Mouse (Mus musculus) embryo, embryonic 9.5 days (tissue): ENCODE data around the gene Nlk.
"Not testable (repeated sequence)": the region's sequence is repeated elsewhere in the genome, so short reads cannot be mapped to it uniquely, and the experiment has no call there.

Experiments
- DNase-seq: peaks from one replicate; pipeline ENCODE4 v3.0.0-alpha.2; 2017; ENCODE audit errors: extremely low spot score

Nlk gene

DNA sequence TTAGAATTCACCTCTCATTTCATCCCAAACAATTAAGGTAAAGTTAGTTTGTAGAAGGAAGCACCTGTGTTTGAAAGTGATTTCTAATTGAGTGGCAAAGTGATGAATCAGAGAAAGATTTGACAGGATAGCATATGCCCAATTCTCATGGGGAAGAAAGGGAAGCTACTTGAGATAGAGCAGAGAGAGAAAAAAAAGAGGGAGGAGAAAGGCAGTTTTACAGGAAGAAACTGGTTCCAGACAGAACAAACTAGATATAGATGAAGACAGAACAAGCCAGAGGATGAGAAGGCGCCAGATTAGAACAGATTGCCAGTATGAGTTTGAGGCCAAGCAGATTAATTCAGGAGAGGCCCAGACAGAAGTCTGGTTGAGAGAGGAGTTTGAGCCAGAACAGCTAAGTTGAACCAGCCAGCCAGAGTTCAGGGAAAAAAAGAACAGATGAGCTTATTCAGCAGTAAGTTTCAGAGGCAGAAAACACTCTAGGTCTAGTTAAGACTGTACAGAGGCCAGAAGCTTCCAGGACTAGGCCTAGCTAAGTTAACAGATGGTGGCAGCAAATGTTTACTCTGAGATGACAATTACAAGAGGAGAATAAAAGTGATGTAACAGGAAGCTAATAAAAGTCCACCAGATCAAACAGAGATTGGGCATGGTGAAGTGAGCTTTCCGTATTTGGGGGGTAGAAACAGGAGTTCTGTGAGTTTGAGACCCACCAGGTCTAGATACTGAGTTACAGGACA is 149.3 kb downstream of the Nlk start:
- DNase-seq = no peak

- no peak for DNase-seq
Observed at GRCm38 (mm10) chr11:78545181-78545580, 152.0 kb downstream of the Nlk start.

DNA sequence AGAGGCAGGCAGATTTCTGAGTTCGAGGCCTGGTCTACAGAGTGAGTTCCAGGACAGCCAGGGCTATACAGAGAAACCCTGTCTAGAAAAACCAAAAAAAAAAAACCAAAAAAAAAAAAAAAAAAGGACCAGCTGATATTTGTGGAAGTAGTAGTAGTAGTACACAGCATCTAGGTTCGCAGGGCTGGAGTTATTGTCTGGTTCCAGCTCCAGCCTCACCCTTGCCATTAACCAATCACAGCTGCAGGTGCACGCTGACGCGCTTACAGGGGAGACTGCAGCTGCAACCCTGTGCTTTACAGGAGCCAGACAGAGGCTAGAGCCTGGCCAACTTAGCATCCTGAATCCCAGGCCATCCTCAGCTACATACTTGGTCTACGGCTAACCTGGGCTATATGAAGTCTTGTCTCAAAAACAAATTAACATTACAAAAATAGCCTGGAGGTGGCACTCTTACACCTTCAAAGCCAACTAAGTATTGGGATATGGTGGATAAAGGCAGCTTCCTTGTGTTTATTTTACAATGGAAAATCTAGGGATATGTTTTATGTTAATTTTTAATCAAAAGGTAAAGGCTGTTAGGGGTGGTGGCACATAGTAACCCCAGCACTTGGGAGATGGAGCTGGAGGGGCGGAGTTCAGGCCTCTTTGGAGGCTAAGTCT is 152.6 kb downstream of the Nlk start:
- no peak for DNase-seq

- DNase-seq = no peak
Observed at GRCm38 (mm10) chr11:78540358-78540757, 156.8 kb downstream of the Nlk start.

- no peak for DNase-seq
Observed at GRCm38 (mm10) chr11:78536690-78537084, 160.5 kb downstream of the Nlk start.

DNA sequence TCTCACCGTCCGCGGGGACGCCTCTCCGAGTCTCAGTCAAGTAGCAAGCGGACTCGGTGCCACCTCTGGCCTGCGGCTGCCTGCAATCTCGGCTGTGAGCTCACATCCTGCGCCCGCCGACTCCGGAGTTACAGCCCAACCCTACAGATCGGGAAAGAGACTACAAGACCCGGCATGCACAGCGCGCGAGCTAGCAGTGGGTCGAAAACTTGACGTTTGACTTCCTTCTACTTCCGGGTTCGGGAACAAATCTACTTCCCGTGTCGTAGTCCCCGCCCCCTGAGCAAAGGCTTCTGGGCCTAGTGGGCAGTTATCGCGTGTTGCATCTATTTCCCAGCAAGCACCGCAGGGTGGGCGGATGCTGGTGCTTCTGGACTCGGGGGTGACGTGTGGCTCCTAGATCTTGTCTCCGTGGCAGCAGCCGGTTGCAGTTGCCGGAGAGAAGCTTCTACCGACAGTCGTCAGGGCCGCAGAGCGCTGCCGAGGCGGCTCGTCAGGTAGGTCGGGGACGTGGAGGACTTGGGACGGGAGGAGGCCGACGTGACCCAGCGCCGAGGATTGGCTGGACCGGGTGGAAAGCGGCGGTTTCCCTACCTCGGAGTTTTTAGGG is 161.0 kb downstream of the Nlk start, which contains the start of the genes Tnfaip1 and Ift20:
TSS of gene Tnfaip1 (minus strand) at position 253 of the 610 bp plus-strand sequence.
TSS of gene Ift20 (plus strand) at position 282 of the 610 bp plus-strand sequence.
- DNase-seq = peak; percentile 96

- peak; percentile 48 for DNase-seq
Observed at GRCm38 (mm10) chr11:78535376-78536079, 161.6 kb downstream of the Nlk start.

GRCm38 (mm10) chr11:78534516-78534915 is 162.7 kb downstream of the Nlk start:
- DNase-seq = no peak

- DNase-seq = not testable (repeated sequence)
Observed at GRCm38 (mm10) chr11:78531515-78531914, 165.7 kb downstream of the Nlk start.

DNA sequence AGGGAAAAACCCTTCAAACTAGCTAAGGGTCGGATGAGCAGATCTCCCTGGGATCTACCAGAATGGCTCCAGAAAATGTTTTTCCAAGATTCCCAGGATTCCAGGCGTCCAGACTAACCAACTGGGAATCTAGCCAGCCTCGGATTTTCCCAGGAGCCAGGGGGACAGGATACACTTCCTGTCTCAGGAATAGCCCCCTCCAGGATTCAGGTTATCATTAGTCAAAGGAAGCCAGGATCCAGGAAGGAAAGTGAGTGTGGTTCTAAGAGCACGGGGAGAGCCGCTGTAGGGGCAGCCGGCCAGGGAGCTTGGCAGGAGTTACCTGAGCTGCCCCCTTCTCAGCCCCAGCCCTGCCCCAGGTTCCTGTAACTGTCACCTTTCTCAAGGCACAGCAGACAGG is 166.1 kb downstream of the Nlk start:
- no peak for DNase-seq

DNA sequence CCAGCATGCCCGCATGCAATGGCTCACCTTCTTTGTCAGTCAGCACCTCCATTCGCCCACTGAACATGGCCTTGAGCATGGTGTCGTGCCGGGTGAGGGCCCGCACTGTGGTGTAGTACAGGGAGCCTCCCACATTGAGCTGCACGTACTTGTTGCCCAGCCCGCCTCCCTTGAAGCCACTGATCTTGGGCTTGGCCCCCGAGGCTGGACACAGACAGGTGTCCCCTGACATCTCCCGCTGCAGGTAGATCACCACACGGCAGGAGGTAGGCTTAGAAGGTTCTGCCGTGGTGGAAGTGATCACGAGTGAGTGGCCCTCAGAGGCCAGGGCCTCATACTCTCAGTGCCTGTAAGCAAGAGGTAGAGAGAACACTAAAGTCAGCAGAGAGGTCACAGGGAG is 167.2 kb downstream of the Nlk start:
- no peak for DNase-seq

- DNase-seq = no peak
Observed at GRCm38 (mm10) chr11:78528714-78529113, 168.5 kb downstream of the Nlk start.

DNA sequence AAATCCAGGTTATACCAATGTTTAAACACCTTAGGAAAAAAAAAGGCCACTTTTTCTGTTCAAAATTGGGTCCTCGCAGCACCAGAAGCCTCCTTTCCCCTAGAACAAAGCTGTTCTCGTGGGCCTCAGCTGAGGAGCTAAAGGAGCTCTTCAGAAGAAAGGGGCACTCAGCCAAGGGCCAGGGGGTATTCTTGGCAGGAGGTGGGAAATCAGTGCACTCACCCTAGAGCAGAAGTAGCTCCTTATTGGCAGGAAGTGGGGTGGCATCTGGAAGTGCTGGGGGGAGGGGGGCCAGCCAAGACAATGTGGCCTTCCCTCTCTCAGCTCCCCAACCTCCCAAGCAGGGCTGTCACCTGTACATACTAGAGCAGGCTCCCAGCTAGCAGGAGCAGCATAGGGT is 172.3 kb downstream of the Nlk start:
- no peak for DNase-seq

DNA sequence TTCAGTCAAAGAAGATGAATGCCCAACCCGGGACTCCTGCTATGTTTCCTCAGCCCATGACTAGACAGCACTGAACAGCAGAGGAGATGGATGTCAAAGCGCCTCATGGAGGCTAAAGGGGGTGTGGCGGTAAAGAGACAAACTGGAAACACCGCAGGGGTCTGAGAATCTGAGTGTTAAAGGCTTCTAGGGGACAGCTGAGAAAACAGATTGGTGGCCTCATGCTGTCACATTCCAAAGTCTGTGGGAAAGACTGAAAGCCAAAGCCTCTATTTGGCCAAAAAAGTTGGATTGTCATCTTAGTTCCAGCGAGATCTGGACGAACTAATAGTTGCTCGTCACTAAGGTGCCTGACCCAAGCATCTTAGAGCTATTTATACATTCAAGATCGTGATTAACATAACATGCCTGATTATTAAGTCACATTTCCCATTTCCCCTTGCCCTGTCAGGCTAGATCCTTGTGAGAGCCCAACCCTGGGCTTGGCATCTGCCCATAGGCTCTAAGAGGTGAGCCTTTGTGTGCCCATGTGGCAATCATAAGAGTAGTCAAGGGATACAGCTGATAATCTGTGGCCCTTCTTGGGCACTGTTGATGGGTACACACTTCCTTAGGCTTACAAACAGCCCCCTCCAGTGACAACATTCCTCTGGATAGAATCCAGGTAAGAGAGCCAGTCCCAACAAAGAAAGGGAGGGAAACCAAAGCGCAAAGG is 173.8 kb downstream of the Nlk start:
- DNase-seq = no peak

GRCm38 (mm10) chr11:78522481-78522997 is 174.6 kb downstream of the Nlk start:
- no peak for DNase-seq

DNA sequence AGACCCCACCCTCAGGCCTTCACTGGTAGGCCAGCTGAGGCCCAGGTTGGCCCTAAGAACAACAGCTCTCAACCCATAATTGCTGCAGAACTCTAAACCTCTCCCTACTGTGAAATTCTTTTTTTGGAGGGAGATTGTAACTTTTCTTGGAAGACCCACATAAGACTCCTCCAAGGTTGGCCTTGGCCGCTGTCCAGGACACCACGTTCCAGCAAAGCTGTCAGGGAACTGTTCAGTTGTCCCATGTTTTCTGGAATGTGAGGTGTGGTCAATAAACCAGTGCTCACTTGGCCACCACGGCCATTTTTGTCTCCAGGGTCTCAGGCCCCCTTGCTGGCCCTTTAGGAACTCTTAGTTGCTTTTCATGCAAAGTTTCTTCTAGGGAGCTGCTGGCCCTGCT is 175.3 kb downstream of the Nlk start:
- no peak for DNase-seq

DNA sequence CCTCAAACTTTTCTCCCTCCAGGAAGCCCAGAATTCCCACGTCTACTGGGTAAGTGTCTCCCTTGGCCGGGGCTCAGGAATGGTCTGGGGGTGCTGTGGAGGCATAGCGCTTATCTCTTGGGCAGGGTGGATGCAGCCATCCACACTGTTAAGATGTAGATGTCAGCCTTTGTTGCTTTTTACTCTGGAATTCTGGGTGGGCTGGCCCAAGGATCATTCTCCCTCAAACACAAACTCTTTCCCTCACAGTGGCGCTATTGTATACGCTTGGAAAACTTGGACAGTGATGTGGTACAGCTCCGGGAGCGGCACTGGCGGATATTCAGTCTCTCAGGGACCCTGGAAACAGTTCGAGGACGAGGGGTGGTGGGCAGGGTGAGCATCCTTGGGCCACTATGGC is 178.2 kb downstream of the Nlk start:
- DNase-seq = no peak
